Mouse (Mus musculus): ENCODE measurements at regions not wholly inside any gene's neighbourhood (a gene's known extent, or its start where the extent isn't known, plus 50 kb on each side); places are given as distances from the start of the nearest gene placed in this dataset.

GRCm38 (mm10) chr16:29877372-29878123 is 186.6 kb upstream of the Hes1 start:
- no peak for DNase-seq

GRCm38 (mm10) chr16:29879665-29880064 is 184.5 kb upstream of the Hes1 start:
- DNase-seq = no peak

GRCm38 (mm10) chr16:29881497-29881896 is 182.7 kb upstream of the Hes1 start:
- DNase-seq = no peak

GRCm38 (mm10) chr16:29882226-29882972 is 181.8 kb upstream of the Hes1 start:
- no peak for DNase-seq

- DNase-seq = no peak
Measured at GRCm38 (mm10) chr16:29883252-29883992, 180.8 kb upstream of the Hes1 start.

GRCm38 (mm10) chr16:29884899-29885298 is 179.3 kb upstream of the Hes1 start:
- DNase-seq = no peak

- no peak for DNase-seq
Measured at GRCm38 (mm10) chr16:29886755-29887154, 177.4 kb upstream of the Hes1 start.

- DNase-seq = no peak
Measured at GRCm38 (mm10) chr16:29889346-29889745, 174.8 kb upstream of the Hes1 start.

- DNase-seq = no peak
Measured at GRCm38 (mm10) chr16:29891472-29891871, 172.7 kb upstream of the Hes1 start.

- DNase-seq = no peak
Measured at GRCm38 (mm10) chr16:29893871-29894828, 170.0 kb upstream of the Hes1 start.

GRCm38 (mm10) chr16:29896393-29896792 is 167.8 kb upstream of the Hes1 start:
- DNase-seq = no peak

GRCm38 (mm10) chr16:29903510-29903909 is 160.7 kb upstream of the Hes1 start:
- DNase-seq = no peak

- no peak for DNase-seq
Measured at GRCm38 (mm10) chr16:29904183-29904775, 159.9 kb upstream of the Hes1 start.

GRCm38 (mm10) chr16:29907331-29907730 is 156.9 kb upstream of the Hes1 start:
- DNase-seq = no peak

GRCm38 (mm10) chr16:29908031-29908430 is 156.2 kb upstream of the Hes1 start:
- no peak for DNase-seq

- DNase-seq = no peak
Measured at GRCm38 (mm10) chr16:29909923-29910465, 154.2 kb upstream of the Hes1 start.

- peak in 1 of 2 experiments; percentile 4 for DNase-seq
Measured at GRCm38 (mm10) chr16:29911164-29911571, 153.0 kb upstream of the Hes1 start.

GRCm38 (mm10) chr16:29913357-29914010 is 150.7 kb upstream of the Hes1 start:
- no peak for DNase-seq

GRCm38 (mm10) chr16:29915346-29915745 is 148.8 kb upstream of the Hes1 start:
- peak; percentile 24 to 33 for DNase-seq

- no peak for DNase-seq
Measured at GRCm38 (mm10) chr16:29917989-29918388, 146.2 kb upstream of the Hes1 start.

GRCm38 (mm10) chr16:29918396-29918795 is 145.8 kb upstream of the Hes1 start:
- no peak for DNase-seq
